Mouse (Mus musculus) heart, embryonic 11.5 days (tissue): ENCODE data around the gene Lpxn. TPM values are rescaled to one million over a fixed set of nuclear protein-coding genes. Genes with fewer than 3 reads are reported as not detected.

Source experiments
- ATAC-seq: fragments of 200-750 bp; cut with Nextera tagmentation; replicated peaks from 2 replicates; pipeline ENCODE4 v1.8.0; 2017; ENCODE audit warnings: moderate library complexity; ENCODE audit not compliant: insufficient number of reproducible peaks, low FRiP score, low TSS enrichment
- H3K27ac ChIP-seq: fragments of 300-500 bp; sonication (generic); 2 replicates; pipeline ENCODE4 v1.5.1; 2014; ENCODE audit warnings: mild to moderate bottlenecking, low read depth, low read length
- H3K27me3 ChIP-seq: fragments of 300-500 bp; sonication (generic); 2 replicates; pipeline ENCODE4 v1.6.1; 2014; ENCODE audit warnings: mild to moderate bottlenecking, low read length, mixed read lengths; ENCODE audit not compliant: control insufficient read depth, insufficient read depth
- H3K36me3 ChIP-seq: fragments of 300-500 bp; sonication (generic); 2 replicates; pipeline ENCODE4 v1.6.1; 2014; ENCODE audit warnings: mild to moderate bottlenecking, low read length, moderate library complexity, mixed read lengths; ENCODE audit not compliant: control insufficient read depth, insufficient read depth
- H3K4me1 ChIP-seq: fragments of 300-500 bp; sonication (generic); 2 replicates; pipeline ENCODE4 v1.6.1; 2014; ENCODE audit warnings: low read length; ENCODE audit not compliant: control insufficient read depth, insufficient read depth
- H3K4me2 ChIP-seq: fragments of 300-500 bp; sonication (generic); 2 replicates; pipeline ENCODE4 v1.6.1; 2014; ENCODE audit warnings: mild to moderate bottlenecking, moderate library complexity
- H3K4me3 ChIP-seq: fragments of 300-500 bp; sonication (generic); 2 replicates; pipeline ENCODE4 v1.5.1; 2014; ENCODE audit warnings: low read depth, low read length
- H3K9ac ChIP-seq: fragments of 300-500 bp; sonication (generic); 2 replicates; pipeline ENCODE4 v1.6.1; 2014; ENCODE audit warnings: mild to moderate bottlenecking, low read depth, low read length, moderate library complexity
- H3K9me3 ChIP-seq: fragments of 300-500 bp; sonication (generic); replicated peaks from 2 replicates; pipeline ENCODE4 v1.6.1; 2016; ENCODE audit warnings: low read length; ENCODE audit not compliant: control insufficient read depth
- WGBS: fragments of 180-500 bp; shearing (Covaris S2); extraction: QIAGEN DNeasy Blood & Tissue Kit; methylation state at CpG from one replicate; pipeline ENCODE4 v1.1.7; 2014; ENCODE audit not compliant: insufficient replicate concordance; 5-methylcytosine and 5-hydroxymethylcytosine counted together
- polyA plus RNA-seq: library from polyadenylated mRNA; unstranded; fragments of >200 nt; fragmentation: Nextera tagmentation; extraction: Ambion mirVana; gene quantifications from 2 replicates; pipeline ENCODE4 v1.2.1, GENCODE M21; 2014

Lpxn gene
- polyA plus RNA-seq, 1 experiment from 2014 or later: 0.56 TPM

- no peak overlapping the region for H3K4me2 ChIP-seq
- H3K27me3 ChIP-seq: no peaks in the 10 kb centered on the region
- 0 out of 2 replicates have a peak, but pooled peaks cover 3% of the 10 kb centered on the region for H3K4me1 ChIP-seq
- H3K4me3 ChIP-seq: no peak overlapping the region
- H3K36me3 ChIP-seq: no peaks in the 10 kb centered on the region
- no peaks in the 10 kb centered on the region for H3K9me3 ChIP-seq
- 93% methylated on average over 2 of the region's 2 CpGs for WGBS
- H3K27ac ChIP-seq: no peak overlapping the region
- no peak for ATAC-seq
- no peak overlapping the region for H3K9ac ChIP-seq
Observed at GRCm38 (mm10) chr19:12786803-12787395, 9.1 kb upstream of the Lpxn start.

GRCm38 (mm10) chr19:12787721-12788120, 8.3 kb upstream of the Lpxn start:
- no peak for ATAC-seq
- H3K27ac ChIP-seq: no peak overlapping the region
- no peaks in the 10 kb centered on the region for H3K9me3 ChIP-seq
- H3K4me3 ChIP-seq: no peak overlapping the region
- WGBS: 88% methylated on average over 4 of the region's 4 CpGs
- no peaks in the 10 kb centered on the region for H3K27me3 ChIP-seq
- no peaks in the 10 kb centered on the region for H3K36me3 ChIP-seq
- 0 out of 2 replicates have a peak, but pooled peaks cover 3% of the 10 kb centered on the region for H3K4me1 ChIP-seq
- no peak overlapping the region for H3K4me2 ChIP-seq
- no peak overlapping the region for H3K9ac ChIP-seq

- no peak overlapping the region for H3K9ac ChIP-seq
- no peak overlapping the region for H3K4me3 ChIP-seq
- H3K27me3 ChIP-seq: no peaks in the 10 kb centered on the region
- no peaks in the 10 kb centered on the region for H3K9me3 ChIP-seq
- peaks cover 6% of the 10 kb centered on the region; the same call in 1 of the 2 replicates for H3K4me1 ChIP-seq
- no peak overlapping the region for H3K27ac ChIP-seq
- no peak for ATAC-seq
- no peak overlapping the region for H3K4me2 ChIP-seq
- no peaks in the 10 kb centered on the region for H3K36me3 ChIP-seq
Observed at GRCm38 (mm10) chr19:12792374-12792773, 3.6 kb upstream of the Lpxn start.

GRCm38 (mm10) chr19:12794056-12795044, 1.6 kb upstream of the Lpxn start:
- WGBS: under 1% methylated on average over 39 of the region's 39 CpGs
- H3K9me3 ChIP-seq: no peaks in the 10 kb centered on the region
- no peaks in the 10 kb centered on the region for H3K27me3 ChIP-seq
- H3K4me1 ChIP-seq: peaks cover 6% of the 10 kb centered on the region; the same call in 1 of the 2 replicates
- no peaks in the 10 kb centered on the region for H3K36me3 ChIP-seq
- H3K4me3 ChIP-seq: peak overlapping the region; percentile 94
- H3K4me2 ChIP-seq: peak overlapping the region; percentile 71
- H3K27ac ChIP-seq: peak overlapping the region; percentile 100
- H3K9ac ChIP-seq: peak overlapping the region; percentile 99
- peak; percentile 76 for ATAC-seq

GRCm38 (mm10) chr19:12795110-12795509, 883 bp upstream of the Lpxn start:
- H3K27me3 ChIP-seq: no peaks in the 10 kb centered on the region
- no peaks in the 10 kb centered on the region for H3K36me3 ChIP-seq
- under 1% methylated on average over 24 of the region's 63 CpGs for WGBS
- peak overlapping the region; percentile 94 for H3K4me3 ChIP-seq
- H3K4me1 ChIP-seq: peaks cover 6% of the 10 kb centered on the region; the same call in 1 of the 2 replicates
- no peaks in the 10 kb centered on the region for H3K9me3 ChIP-seq
- peak; percentile 28 for ATAC-seq
- H3K4me2 ChIP-seq: peak overlapping the region; percentile 62
- peak overlapping the region; percentile 100 for H3K27ac ChIP-seq
- H3K9ac ChIP-seq: peak overlapping the region; percentile 99

GRCm38 (mm10) chr19:12796328-12796931, 437 bp downstream of the Lpxn start:
- ATAC-seq: peak; percentile 27; the same call in 1 of the 2 replicates
- peak overlapping the region; percentile 73 for H3K9ac ChIP-seq
- no peaks in the 10 kb centered on the region for H3K9me3 ChIP-seq
- H3K27me3 ChIP-seq: no peaks in the 10 kb centered on the region
- H3K4me1 ChIP-seq: peaks cover 6% of the 10 kb centered on the region; the same call in 1 of the 2 replicates
- peak overlapping the region; percentile 100 for H3K27ac ChIP-seq
- WGBS: under 1% methylated on average over 29 of the region's 29 CpGs
- H3K36me3 ChIP-seq: no peaks in the 10 kb centered on the region
- H3K4me3 ChIP-seq: peak overlapping the region; percentile 94
- peak overlapping the region; percentile 85 for H3K4me2 ChIP-seq

- no peaks in the 10 kb centered on the region for H3K9me3 ChIP-seq
- H3K36me3 ChIP-seq: no peaks in the 10 kb centered on the region
- WGBS: 2% methylated on average over 7 of the region's 7 CpGs
- H3K9ac ChIP-seq: peak overlapping the region; percentile 73
- no peak for ATAC-seq
- peak overlapping the region; percentile 94 for H3K4me3 ChIP-seq
- H3K4me2 ChIP-seq: peak overlapping the region; percentile 85
- H3K4me1 ChIP-seq: peaks cover 3% of the 10 kb centered on the region; the same call in 1 of the 2 replicates
- no peaks in the 10 kb centered on the region for H3K27me3 ChIP-seq
- H3K27ac ChIP-seq: peak overlapping the region; percentile 100
Observed at GRCm38 (mm10) chr19:12797071-12797470, 1.1 kb downstream of the Lpxn start.

GRCm38 (mm10) chr19:12798404-12798803, 2.4 kb downstream of the Lpxn start:
- H3K9me3 ChIP-seq: no peaks in the 10 kb centered on the region
- no peak overlapping the region for H3K4me2 ChIP-seq
- no peak overlapping the region for H3K9ac ChIP-seq
- H3K27ac ChIP-seq: no peak overlapping the region
- no peak overlapping the region for H3K4me3 ChIP-seq
- H3K27me3 ChIP-seq: no peaks in the 10 kb centered on the region
- no peaks in the 10 kb centered on the region for H3K36me3 ChIP-seq
- 83% methylated on average over 4 of the region's 4 CpGs for WGBS
- ATAC-seq: no peak
- H3K4me1 ChIP-seq: no peaks in the 10 kb centered on the region
